Mouse (Mus musculus) heart, postnatal 0 days (tissue): ENCODE results near the gene Chaf1a. TPM values are rescaled to one million over a fixed set of nuclear protein-coding genes. Genes with fewer than 3 reads are reported as not detected.
A peak's percentile ranks its signal among the peaks of the same experiment; 100 is the strongest.

Experiments used
- ATAC-seq: fragments of 200-750 bp; cut with Nextera tagmentation; 2 replicates; pipeline ENCODE4 v1.8.0; 2017; ENCODE audit warnings: low read depth, moderate number of reproducible peaks, moderate library complexity; ENCODE audit not compliant: insufficient read depth
- DNase-seq: peaks from one replicate; pipeline ENCODE4 v3.0.0-alpha.2; 2016; ENCODE audit warnings: low spot score
- H3K27ac ChIP-seq: fragments of 300-500 bp; sonication (generic); 2 replicates; pipeline ENCODE4 v1.5.1; 2014; ENCODE audit warnings: low read depth, mild to moderate bottlenecking
- H3K27me3 ChIP-seq: fragments of 300-500 bp; sonication (generic); 2 replicates; pipeline ENCODE4 v1.6.1; 2014; ENCODE audit warnings: low read length, mixed read lengths; ENCODE audit not compliant: control insufficient read depth, insufficient read depth
- H3K36me3 ChIP-seq: fragments of 300-500 bp; sonication (generic); replicated peaks from 2 replicates; pipeline ENCODE4 v1.6.1; 2014; ENCODE audit warnings: low read length, mixed read lengths; ENCODE audit not compliant: control insufficient read depth, insufficient read depth
- H3K4me1 ChIP-seq: fragments of 300-500 bp; sonication (generic); 2 replicates; pipeline ENCODE4 v1.6.1; 2014; ENCODE audit warnings: antibody characterized with exemption; ENCODE audit not compliant: control insufficient read depth, insufficient read depth
- H3K4me2 ChIP-seq: fragments of 300-500 bp; sonication (generic); 2 replicates; pipeline ENCODE4 v1.6.1; 2014; ENCODE audit warnings: low read depth, mild to moderate bottlenecking, low read length, moderate library complexity
- H3K4me3 ChIP-seq: fragments of 300-500 bp; sonication (generic); 2 replicates; pipeline ENCODE4 v1.5.1; 2014; ENCODE audit warnings: low read depth, low read length
- H3K9ac ChIP-seq: fragments of 300-500 bp; sonication (generic); replicated peaks from 2 replicates; pipeline ENCODE4 v1.6.1; 2014; ENCODE audit warnings: low read depth, low read length, mixed read lengths
- H3K9me3 ChIP-seq: fragments of 300-500 bp; sonication (generic); replicated peaks from 2 replicates; pipeline ENCODE4 v1.6.1; 2016; ENCODE audit warnings: low read length; ENCODE audit not compliant: control insufficient read depth
- CTCF ChIP-seq: IDR thresholded peaks from 2 replicates; pipeline ENCODE4 v1.5.1; 2016; ENCODE audit warnings: antibody characterized with exemption, control low read depth, low read depth
- EP300 ChIP-seq: IDR thresholded peaks from 2 replicates; pipeline ENCODE4 v1.6.1; 2016; ENCODE audit warnings: antibody characterized with exemption, low read depth
- WGBS: fragments of 180-500 bp; shearing (Covaris S2); extraction: QIAGEN DNeasy Blood & Tissue Kit; methylation state at CpG from one replicate; pipeline ENCODE4 v1.1.7; 2014; 5-methylcytosine and 5-hydroxymethylcytosine counted together
- polyA plus RNA-seq: library from polyadenylated mRNA; unstranded; fragments of >200 nt; fragmentation: Nextera tagmentation; extraction: Ambion mirVana; gene quantifications from 2 replicates; pipeline ENCODE4 v1.2.1, GENCODE M21; 2015
- total RNA-seq: library from RNA; depleted of rRNA; stranded (reverse); fragments of >200 nt; gene quantifications from 2 replicates; pipeline ENCODE4 v1.2.3, GENCODE M21; 2014; ENCODE audit warnings: low replicate concordance

Gene Chaf1a
- total and polyA plus RNA-seq, 2 experiments from 2014 or later: 2.8 to 2.9 TPM

- H3K4me1 ChIP-seq: peaks cover 24% of the 10 kb centered on the region; the same call in 1 of the 2 replicates
- H3K36me3 ChIP-seq: peaks cover 21% of the 10 kb centered on the region
- no peaks in the 10 kb centered on the region for H3K27me3 ChIP-seq
- H3K9ac ChIP-seq: peak overlapping the region; percentile 85; the same call in 1 of the 2 replicates
- 58% methylated on average over 4 of the region's 4 CpGs for WGBS
- TF ChIP-seq CTCF (no peak), EP300 (no peak)
- H3K4me3 ChIP-seq: peak overlapping the region; percentile 82
- DNase-seq (no peak), ATAC-seq (no peak)
- H3K4me2 ChIP-seq: peak overlapping the region; percentile 75
- 0 out of 2 replicates have a peak overlapping the region, but pooled peaks have one; percentile 6 for H3K27ac ChIP-seq
- no peaks in the 10 kb centered on the region for H3K9me3 ChIP-seq
Observed at GRCm38 (mm10) chr17:56035216-56035615, 5.0 kb upstream of the Chaf1a start.

GRCm38 (mm10) chr17:56036176-56036900, 3.9 kb upstream of the Chaf1a start, which contains the start of gene Sh3gl1:
Gene Sh3gl1, minus strand, starts transcription at chr17:56036635.
- Histone ChIP-seq H3K4me3 (peak within 1 kb of the TSS; percentile 82), H3K27ac (peak within 1 kb of the TSS; percentile 89), H3K9me3 (no peaks in the 10 kb centered on the region), H3K4me2 (peak within 1 kb of the TSS; percentile 75), H3K27me3 (no peaks in the 10 kb centered on the region), H3K36me3 (peaks cover 21% of the 10 kb centered on the region), H3K9ac (peak within 1 kb of the TSS; percentile 85), H3K4me1 (peaks cover 27% of the 10 kb centered on the region)
- DNase-seq: peak; percentile 96
- WGBS: under 1% methylated on average over 73 of the region's 74 CpGs
- TF ChIP-seq CTCF: peak; percentile 100
- TF ChIP-seq EP300: peak; percentile 87
- ATAC-seq: peak; percentile 92

GRCm38 (mm10) chr17:56036901-56037287, 3.3 kb upstream of the Chaf1a start:
- H3K27ac ChIP-seq: no peak overlapping the region
- TF ChIP-seq EP300: no peak
- no peak for TF ChIP-seq CTCF
- H3K27me3 ChIP-seq: no peaks in the 10 kb centered on the region
- peaks cover 24% of the 10 kb centered on the region for H3K4me1 ChIP-seq
- peak overlapping the region; percentile 47 for H3K4me2 ChIP-seq
- H3K36me3 ChIP-seq: peaks cover 19% of the 10 kb centered on the region
- ATAC-seq: no peak
- 0 out of 2 replicates have a peak overlapping the region, but pooled peaks have one; percentile 26 for H3K9ac ChIP-seq
- no peak for DNase-seq
- no peaks in the 10 kb centered on the region for H3K9me3 ChIP-seq
- 37% methylated on average over 13 of the region's 13 CpGs for WGBS
- H3K4me3 ChIP-seq: peak overlapping the region; percentile 32

GRCm38 (mm10) chr17:56038583-56039261, 1.5 kb upstream of the Chaf1a start:
- ATAC-seq (no peak), DNase-seq (no peak)
- Histone ChIP-seq H3K4me3 (no peak overlapping the region), H3K9ac (no peak overlapping the region), H3K4me2 (no peak overlapping the region), H3K9me3 (no peaks in the 10 kb centered on the region), H3K4me1 (peaks cover 19% of the 10 kb centered on the region), H3K36me3 (peaks cover 12% of the 10 kb centered on the region), H3K27me3 (no peaks in the 10 kb centered on the region), H3K27ac (no peak overlapping the region)
- TF ChIP-seq EP300 (no peak), CTCF (no peak)
- WGBS: 72% methylated on average over 8 of the region's 8 CpGs

GRCm38 (mm10) chr17:56039345-56039744, 894 bp upstream of the Chaf1a start:
- TF ChIP-seq EP300 (no peak), CTCF (no peak)
- no peaks in the 10 kb centered on the region for H3K27me3 ChIP-seq
- H3K4me1 ChIP-seq: peaks cover 19% of the 10 kb centered on the region
- no peak overlapping the region for H3K4me3 ChIP-seq
- H3K9me3 ChIP-seq: no peaks in the 10 kb centered on the region
- H3K27ac ChIP-seq: no peak overlapping the region
- WGBS: 70% methylated on average over 4 of the region's 4 CpGs
- peaks cover 6% of the 10 kb centered on the region for H3K36me3 ChIP-seq
- no peak overlapping the region for H3K4me2 ChIP-seq
- ATAC-seq (no peak), DNase-seq (no peak)
- H3K9ac ChIP-seq: no peak overlapping the region
